Mouse (Mus musculus) left cerebral cortex, postnatal 4 days (tissue): ENCODE data around the gene Haghl. TPM values are rescaled to one million over a fixed set of nuclear protein-coding genes. Genes with fewer than 3 reads are reported as not detected.
A peak's percentile ranks its signal among the peaks of the same experiment; 100 is the strongest.
"Not testable (repeated sequence)": the region's sequence is repeated elsewhere in the genome, so short reads cannot be mapped to it uniquely, and the experiment has no call there.

Source experiments
- DNase-seq: peaks from one replicate; pipeline ENCODE4 v3.0.0-alpha.2; 2022
- intact Hi-C: fragments of 180-260 bp; cut with DNase I; formaldehyde crosslinking; loops from one replicate; pipeline ENCODE4 v1.15.1; 2025
- microRNA-seq: library from miRNA; unstranded; fragments of <30 nt; microRNA quantifications from one replicate; pipeline ENCODE4 v1.2.0, GENCODE M21; 2022
- total RNA-seq, 2 experiments: library from RNA; stranded (reverse); gene quantifications; 2 replicates each; pipeline ENCODE4 v1.2.3; 2021

The Haghl gene
- total RNA-seq, 2 experiments from 2014 or later, result 82.0 to 98.4 TPM

- intact Hi-C loops, result no loop called here
- peak; percentile 75 for DNase-seq
Observed at GRCm38 (mm10) chr17:25751446-25751845, 34.0 kb downstream of the Haghl start.

- intact Hi-C loops, result no loop called here
- DNase-seq, result no peak
Observed at GRCm38 (mm10) chr17:25749314-25749713, 36.2 kb downstream of the Haghl start.

DNA sequence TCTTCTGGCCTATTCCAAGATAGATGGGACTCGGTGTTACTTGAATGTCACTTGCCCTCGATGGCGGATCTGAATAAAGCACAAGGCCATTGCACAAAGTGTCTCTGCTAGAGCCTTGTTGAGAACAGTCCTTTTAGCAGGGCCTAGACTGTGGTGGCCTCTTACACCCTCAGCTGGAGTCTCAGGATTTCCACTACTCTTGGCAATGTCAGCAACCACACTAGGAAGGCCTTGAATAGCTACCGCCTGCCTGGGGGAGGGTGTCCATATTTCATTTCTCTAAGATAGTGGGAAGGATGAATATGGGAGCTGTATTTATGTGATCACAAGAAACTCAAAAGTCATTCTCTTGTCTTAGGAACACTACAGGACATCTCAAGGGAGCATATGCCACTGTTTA, 37.2 kb downstream of the Haghl start:
- no peak for DNase-seq
- intact Hi-C loops, result no loop called here

DNA sequence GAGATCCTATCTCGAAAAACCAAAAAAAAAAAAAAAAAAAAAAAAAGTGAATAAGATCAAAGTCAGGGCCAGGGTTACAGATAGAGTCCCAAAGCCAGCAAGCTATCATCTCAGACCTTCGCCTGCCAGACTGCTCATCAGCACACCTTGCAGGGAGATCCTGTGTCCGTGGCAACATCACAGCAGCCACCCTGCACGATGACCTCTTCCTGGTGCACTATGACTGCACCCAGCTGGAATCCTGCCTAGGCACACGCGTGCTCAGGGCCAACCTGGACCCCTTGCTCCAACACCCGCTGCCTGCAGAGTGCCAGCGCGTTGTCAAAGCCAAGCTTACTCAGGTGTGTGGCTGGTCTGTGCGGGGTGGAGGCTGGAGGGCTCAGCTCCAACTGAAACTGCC, 41.2 kb downstream of the Haghl start:
- intact Hi-C loops, result no loop called here
- no peak for DNase-seq

- intact Hi-C loops, result no loop called here
- DNase-seq, result no peak
Observed at GRCm38 (mm10) chr17:25743831-25744230, 41.6 kb downstream of the Haghl start.

- intact Hi-C loops, DNase-seq: not testable (repeated sequence)
Observed at GRCm38 (mm10) chr17:25741471-25741870, 44.0 kb downstream of the Haghl start.

DNA sequence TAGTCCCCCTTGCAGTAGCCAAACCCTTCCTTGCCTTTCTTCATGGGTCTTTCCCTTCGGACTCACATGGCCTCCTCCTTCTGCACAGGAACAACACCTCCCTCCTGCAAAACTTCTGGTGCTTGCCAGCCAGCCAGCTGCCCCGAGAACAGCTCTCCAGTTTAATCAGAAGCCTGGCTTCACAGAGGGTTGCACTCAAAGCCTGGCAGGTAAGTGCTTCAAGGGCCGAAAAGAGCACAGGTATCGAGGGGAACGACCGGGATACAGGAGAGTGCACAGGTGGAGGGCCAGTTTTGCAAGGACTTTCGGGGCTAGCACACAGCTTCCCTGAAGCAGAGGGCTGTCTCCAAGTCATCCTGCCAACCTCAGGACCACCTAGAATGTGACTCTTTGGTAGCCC, 46.6 kb downstream of the Haghl start:
- DNase-seq, result no peak
- intact Hi-C loops, result no loop called here

GRCm38 (mm10) chr17:25735745-25736144, 49.7 kb downstream of the Haghl start, which contains the start of gene Mslnl:
Gene Mslnl, plus strand, starts transcription at chr17:25736042.
- intact Hi-C loops, result no loop called here
- DNase-seq, result no peak

DNA sequence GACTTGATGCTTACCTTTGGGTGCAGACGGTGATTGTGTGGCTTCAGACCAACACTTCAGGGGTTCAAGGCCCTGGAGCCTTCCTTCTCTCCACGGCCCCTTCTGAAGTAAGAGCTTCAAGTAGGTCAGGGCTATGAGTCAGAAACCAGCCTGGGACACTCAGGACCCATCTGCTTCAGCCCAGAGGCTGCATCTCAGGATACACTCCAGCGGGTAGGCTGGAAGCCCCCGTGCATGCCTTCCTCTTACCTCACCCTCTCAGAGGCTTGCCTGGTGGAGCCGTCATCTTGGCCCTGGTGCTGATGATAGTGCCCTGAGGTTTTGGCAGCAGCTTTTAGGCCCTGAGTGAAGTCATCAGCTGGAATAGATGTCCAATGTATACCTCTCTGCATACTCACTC, 50.2 kb downstream of the Haghl start:
- intact Hi-C loops, result no loop called here
- no peak for DNase-seq

DNA sequence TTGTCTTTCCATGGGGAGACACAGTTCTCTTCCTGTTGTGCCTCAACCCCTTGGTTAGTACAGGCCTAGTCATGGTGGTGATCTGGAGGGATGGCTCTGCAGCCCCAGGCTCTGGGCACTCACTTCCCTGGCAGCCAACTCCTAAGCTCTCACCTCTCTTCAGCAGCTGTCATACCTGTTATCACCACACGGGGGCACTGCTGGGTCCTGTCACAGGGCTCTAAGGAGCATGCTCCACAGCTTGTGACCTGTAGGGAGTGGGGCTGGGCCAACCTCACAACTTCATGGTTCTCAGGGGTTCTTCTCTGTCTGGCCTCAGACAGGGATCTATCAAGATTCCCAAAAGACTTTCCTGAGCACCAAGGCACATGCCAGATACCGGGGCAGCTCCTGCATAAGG, 53.4 kb downstream of the Haghl start:
- DNase-seq, result peak; percentile 88
- intact Hi-C loops, result loop anchor here (5.0 kb wide), 1 partner anchor 70 kb away; no protein-coding TSS in a partner anchor

Small RNA genes within 50 kb of the gene (microRNA-seq; reads per million reads assigned to microRNA genes)
- not detected for gene Gm25083
- 2.1 reads per million for gene Mir3082
- gene Mir6966, result 2.4 reads per million

Other genes starting within 250 kb of the Haghl start
- 10 to 100 TPM; 29.9 to 38.1 TPM for gene Sox8, start 215.0 kb downstream of the Haghl start, total RNA-seq
- gene Lmf1, start 206.6 kb downstream of the Haghl start, total RNA-seq, result 10 to 100 TPM; 19.4 to 21.5 TPM
- gene Gng13, start 68.5 kb downstream of the Haghl start, total RNA-seq, result 10 to 100 TPM in 1 of 2 experiments, 1 to 10 TPM in 1; 9.9 to 16.3 TPM
- 1 to 10 TPM; 4.3 to 5.8 TPM for gene Chtf18, start 58.3 kb downstream of the Haghl start, total RNA-seq
- 10 to 100 TPM; 21.1 to 25.4 TPM for gene Rpusd1, start 58.0 kb downstream of the Haghl start, total RNA-seq
- gene Mslnl, start 49.6 kb downstream of the Haghl start, total RNA-seq, result not detected
- gene Msln, start 31.3 kb downstream of the Haghl start, total RNA-seq, result 1 to 10 TPM; 3.0 to 3.9 TPM
- 10 to 100 TPM; 24.1 to 25.1 TPM for gene Narfl, start 11.9 kb downstream of the Haghl start, total RNA-seq
- gene Ccdc78, start 907 bp upstream of the Haghl start, total RNA-seq, result not detected
- 10 to 100 TPM; 50.6 to 61.1 TPM for gene Fam173a, start 7.2 kb upstream of the Haghl start, total RNA-seq
- not detected for gene AC134908.4, start 10.0 kb upstream of the Haghl start, total RNA-seq
- 10 to 100 TPM; 45.8 to 56.7 TPM for gene Metrn, start 11.5 kb upstream of the Haghl start, total RNA-seq
- 100 to 1,000 TPM; 130 to 132 TPM for gene Fbxl16, start 23.4 kb upstream of the Haghl start, total RNA-seq
- 10 to 100 TPM; 25.2 to 26.5 TPM for gene Wdr24, start 38.0 kb upstream of the Haghl start, total RNA-seq
- gene Jmjd8, start 43.2 kb upstream of the Haghl start, total RNA-seq, result 10 to 100 TPM; 54.8 to 55.1 TPM
- 100 to 1,000 TPM; 162 to 171 TPM for gene Stub1, start 47.7 kb upstream of the Haghl start, total RNA-seq
- 10 to 100 TPM; 58.5 to 61.5 TPM for gene Rhbdl1, start 51.6 kb upstream of the Haghl start, total RNA-seq
- gene Gm20683, start 56.1 kb upstream of the Haghl start, total RNA-seq, result 10 to 100 TPM; 22.7 to 26.6 TPM
- 10 to 100 TPM; 58.5 to 65.2 TPM for gene Rhot2, start 59.2 kb upstream of the Haghl start, total RNA-seq
- 10 to 100 TPM; 37.4 to 39.4 TPM for gene Wdr90, start 75.8 kb upstream of the Haghl start, total RNA-seq
- gene Mcrip2, start 83.1 kb upstream of the Haghl start, total RNA-seq, result 10 to 100 TPM; 16.7 to 18.3 TPM
- gene Mettl26, start 89.4 kb upstream of the Haghl start, total RNA-seq, result 10 to 100 TPM; 24.1 to 25.8 TPM
- 1 to 10 TPM; 1.3 to 2.2 TPM for gene Wfikkn1, start 95.2 kb upstream of the Haghl start, total RNA-seq
- gene Rab40c, start 134.1 kb upstream of the Haghl start, total RNA-seq, result 10 to 100 TPM; 47.0 to 47.2 TPM
- 100 to 1,000 TPM in 1 of 2 experiments, 10 to 100 TPM in 1; 87.1 to 104 TPM for gene Pigq, start 159.3 kb upstream of the Haghl start, total RNA-seq
- gene Nhlrc4, start 159.3 kb upstream of the Haghl start, total RNA-seq, result not detected
- gene A930017K11Rik, start 166.9 kb upstream of the Haghl start, total RNA-seq, result not detected
- 10 to 100 TPM; 42.2 to 45.9 TPM for gene Capn15, start 200.1 kb upstream of the Haghl start, total RNA-seq